Mouse (Mus musculus) left cerebral cortex, adult 2 months (tissue): ENCODE measurements around the gene Srrm3. TPM values are rescaled to one million over a fixed set of nuclear protein-coding genes. Genes with fewer than 3 reads are reported as not detected.

Experiments used
- DNase-seq, 2 experiments: peaks; one replicate each; pipeline ENCODE4 v3.0.0; 2021 to 2022; ENCODE audit warnings: low spot score in 2 of 2, mixed read lengths in 1 of 2; ENCODE audit errors: extremely low spot score in 1 of 2
- H3K27ac ChIP-seq: fragments of 200-600 bp; 2 replicates; pipeline ENCODE4 v1.8.1; 2022
- H3K4me3 ChIP-seq: fragments of 200-600 bp; 2 replicates; pipeline ENCODE4 v1.8.1; 2022
- CTCF ChIP-seq: fragments of 200-600 bp; IDR thresholded peaks from 2 replicates; pipeline ENCODE4 v1.8.1; 2022; ENCODE audit warnings: antibody characterized with exemption, mild to moderate bottlenecking, moderate library complexity
- intact Hi-C: fragments of 180-260 bp; cut with DNase I; formaldehyde crosslinking; loops from one replicate; pipeline ENCODE4 v1.15.1; 2025
- total RNA-seq, 2 experiments: library from RNA; stranded (reverse); gene quantifications; 2 replicates each; pipeline ENCODE4 v1.2.3; 2021

Gene Srrm3
- total RNA-seq, 2 experiments from 2014 or later: 97.9 to 109 TPM

DNA sequence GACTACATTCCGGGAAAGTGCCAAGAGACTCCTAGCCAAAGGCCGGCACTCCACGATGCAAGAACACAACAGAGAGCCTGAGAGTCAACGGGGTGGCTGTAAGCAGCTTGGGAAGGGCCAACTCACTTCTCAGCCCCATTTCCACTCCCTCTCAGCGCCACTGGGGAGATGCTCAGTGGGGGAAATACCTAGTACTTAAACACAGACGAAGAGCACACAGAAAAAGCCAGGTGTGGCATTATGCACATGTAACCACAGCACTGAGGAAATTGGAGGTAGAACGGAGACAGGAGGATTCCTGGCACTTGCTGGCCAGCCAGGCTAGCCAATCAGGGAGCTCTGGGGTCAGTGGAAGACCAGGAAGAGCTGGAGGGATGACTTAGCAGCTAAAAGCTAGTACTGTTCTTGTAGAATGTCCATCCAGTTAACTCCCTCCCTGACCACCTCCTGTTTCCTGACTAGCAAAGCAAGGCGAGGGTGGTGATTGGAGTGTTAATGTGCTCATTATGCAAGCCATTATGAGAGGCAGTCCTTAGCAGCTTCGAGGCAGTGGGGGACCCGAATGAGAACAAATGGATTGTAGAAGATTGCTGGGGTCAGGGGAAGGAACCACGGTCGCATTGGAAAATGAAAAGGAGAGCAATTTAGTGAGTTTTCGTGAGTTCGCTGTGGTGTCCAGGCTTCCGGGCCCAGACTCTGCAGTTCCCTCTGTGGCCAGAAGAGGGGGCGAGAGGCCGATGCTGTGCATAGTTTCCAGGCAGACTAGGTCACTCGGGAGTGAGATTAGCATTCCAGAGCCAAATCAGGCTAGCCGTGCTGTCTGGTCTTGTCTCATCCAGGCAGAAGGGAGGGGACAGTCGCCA is 12.5 kb upstream of the Srrm3 start:
- Histone ChIP-seq H3K4me3 (peak overlapping the region; percentile 24), H3K27ac (peak overlapping the region; percentile 75)
- peak; percentile 85 to 94 for DNase-seq
- intact Hi-C loops: loop anchor here (1.0 kb wide), 1 partner anchor 61 kb away; no protein-coding TSS in a partner anchor
- TF ChIP-seq CTCF: peak; percentile 100

DNA sequence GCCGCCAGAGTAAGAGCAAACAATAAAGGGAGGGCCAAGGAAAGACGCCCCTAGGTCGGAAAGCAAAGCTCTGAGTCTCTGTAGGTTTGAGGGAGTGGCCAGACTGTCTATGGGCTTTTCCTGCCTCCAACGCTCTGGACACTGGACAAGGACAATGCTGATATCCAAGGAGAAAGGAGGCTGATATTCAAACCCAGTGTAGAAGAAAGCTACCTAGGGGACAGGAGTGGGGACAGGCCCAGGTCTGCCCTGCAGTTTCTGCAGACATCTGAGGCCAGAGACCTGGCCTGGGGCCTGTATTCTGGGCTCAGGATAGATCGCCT is 11.9 kb upstream of the Srrm3 start:
- TF ChIP-seq CTCF: no peak
- H3K27ac ChIP-seq: peak overlapping the region; percentile 75
- no peak for DNase-seq
- H3K4me3 ChIP-seq: no peak overlapping the region; the same call in 1 of the 2 replicates
- intact Hi-C loops: loop anchor here (1.0 kb wide), 1 partner anchor 60 kb away; no protein-coding TSS in a partner anchor

DNA sequence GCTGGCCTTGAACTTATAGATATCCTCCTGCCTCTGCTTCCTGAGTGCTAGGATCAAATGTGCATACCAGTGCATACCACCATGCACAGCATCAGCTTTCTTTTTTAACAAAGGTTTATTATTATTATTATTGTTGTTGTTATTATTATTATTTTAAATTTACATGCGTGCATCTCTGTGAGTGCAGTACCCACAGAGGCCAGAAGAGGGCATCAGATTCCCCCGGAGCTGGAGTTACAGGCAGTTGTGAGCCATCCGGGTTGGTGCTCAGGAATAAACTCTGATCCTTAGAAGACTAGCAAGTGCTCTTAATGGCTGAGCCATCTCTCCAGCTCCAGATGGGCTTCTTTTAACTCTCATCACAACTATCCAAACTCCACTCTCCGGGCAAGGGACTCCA is 6.9 kb upstream of the Srrm3 start:
- Histone ChIP-seq H3K27ac (no peak overlapping the region), H3K4me3 (no peak overlapping the region)
- intact Hi-C loops: no loop called here
- no peak for DNase-seq
- peak; percentile 66 for TF ChIP-seq CTCF

DNA sequence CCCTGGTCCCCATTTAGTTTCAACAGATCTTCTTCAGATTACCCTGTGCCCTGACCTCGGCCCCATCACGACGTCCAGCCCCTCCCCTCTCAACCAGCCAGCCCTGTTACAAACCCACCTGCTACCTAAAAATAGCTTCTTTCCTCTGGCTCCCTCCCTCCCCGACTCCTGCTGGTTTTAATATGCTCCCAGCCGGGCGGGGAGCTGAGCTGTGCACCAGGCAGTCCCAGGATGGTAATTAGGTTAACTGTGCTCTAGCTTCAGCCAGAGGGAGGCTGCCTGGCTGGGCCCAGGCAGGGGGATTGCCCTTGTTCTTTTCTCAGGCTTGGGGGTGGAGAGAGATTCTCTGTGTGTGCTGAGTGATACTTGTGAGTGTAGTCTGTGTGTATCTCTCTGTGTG is 5.8 kb upstream of the Srrm3 start:
- H3K27ac ChIP-seq: no peak overlapping the region

DNA sequence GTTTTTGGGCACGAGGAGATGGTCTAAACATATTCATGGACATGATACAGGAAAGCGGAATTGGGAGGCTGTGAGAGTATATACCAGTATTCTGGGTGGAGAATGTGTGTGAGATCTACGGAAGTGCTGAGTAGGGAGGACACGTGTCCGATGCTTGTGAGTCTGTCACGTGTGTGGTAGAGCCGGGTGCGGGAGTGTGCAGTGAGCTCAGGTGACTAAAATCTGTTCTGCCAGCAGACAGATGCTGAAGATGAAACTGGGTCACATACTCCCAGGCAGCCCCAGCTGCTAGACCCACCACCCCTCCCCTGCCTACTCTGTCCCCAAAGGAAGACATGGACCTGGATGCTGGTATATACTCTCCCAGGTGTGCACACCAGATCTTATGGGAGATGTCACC is 4.0 kb upstream of the Srrm3 start:
- no peak overlapping the region for H3K4me3 ChIP-seq
- no peak for TF ChIP-seq CTCF
- H3K27ac ChIP-seq: no peak overlapping the region
- no peak for DNase-seq
- intact Hi-C loops: no loop called here

More for the DNA sequence above, 5.8 kb upstream of the Srrm3 start:
- no peak overlapping the region for H3K4me3 ChIP-seq
- TF ChIP-seq CTCF: no peak
- no peak for DNase-seq
- intact Hi-C loops: no loop called here

DNA sequence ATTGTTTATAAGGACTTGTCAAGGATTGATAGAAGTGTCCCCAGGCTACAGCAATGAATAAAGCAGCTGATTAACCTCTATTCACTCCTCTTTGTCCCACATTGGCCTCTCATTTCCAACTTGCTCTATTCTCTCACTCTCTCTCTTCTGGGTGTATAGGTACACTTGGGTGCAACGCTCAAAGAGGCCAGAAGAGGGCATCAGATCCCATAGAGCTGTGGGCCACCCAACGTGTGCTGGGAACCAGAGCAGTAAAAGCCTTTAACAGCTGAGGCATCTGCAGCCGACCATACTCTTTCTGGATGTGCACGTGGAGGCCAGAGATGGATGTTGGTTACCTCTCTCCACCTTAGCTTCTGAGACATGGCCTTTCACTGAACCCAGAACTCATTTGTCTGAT is 3.6 kb upstream of the Srrm3 start:
- DNase-seq: no peak
- intact Hi-C loops: no loop called here
- TF ChIP-seq CTCF: peak; percentile 28
- Histone ChIP-seq H3K4me3 (no peak overlapping the region), H3K27ac (no peak overlapping the region)

DNA sequence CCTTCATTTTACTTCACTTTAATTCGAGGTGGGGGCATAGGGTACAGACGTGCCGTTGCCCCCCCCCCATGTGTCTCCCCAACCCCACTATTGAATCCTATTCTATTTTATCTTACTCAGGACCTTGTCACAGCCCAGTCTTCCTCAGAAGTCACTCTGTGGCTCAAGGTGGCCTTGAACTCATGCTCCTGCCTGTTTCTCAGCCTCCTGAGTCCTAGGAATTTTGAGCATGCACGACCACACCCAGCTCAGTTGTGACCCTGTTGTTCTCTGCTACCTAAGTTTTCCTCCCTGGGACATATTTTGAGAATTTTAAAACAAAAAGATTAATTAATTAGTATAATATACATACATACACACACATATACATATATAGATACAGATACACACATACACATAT is 3.0 kb upstream of the Srrm3 start:
- no peak overlapping the region for H3K27ac ChIP-seq
- DNase-seq: no peak
- intact Hi-C loops: no loop called here
- no peak for TF ChIP-seq CTCF
- no peak overlapping the region for H3K4me3 ChIP-seq

DNA sequence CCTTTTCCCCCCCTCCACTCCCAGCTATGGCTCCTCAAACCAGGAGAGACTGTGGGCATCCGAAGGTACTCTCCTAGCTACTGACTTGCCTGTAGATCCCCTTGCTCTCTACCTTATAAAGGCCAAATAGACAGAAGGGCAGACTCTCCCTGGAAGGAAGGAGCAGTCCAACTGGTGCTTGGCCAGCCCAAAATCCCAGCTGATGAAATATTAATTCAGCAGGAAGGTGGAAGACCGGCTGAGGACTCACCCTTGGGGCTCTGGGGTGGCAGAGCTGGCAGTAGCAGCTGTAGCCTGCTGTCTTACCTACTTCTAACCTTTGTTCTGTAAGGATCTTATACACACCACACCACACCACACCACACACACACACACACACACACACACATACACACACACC is 2.0 kb upstream of the Srrm3 start:
- TF ChIP-seq CTCF: no peak
- Histone ChIP-seq H3K4me3 (no peak overlapping the region), H3K27ac (no peak overlapping the region)
- intact Hi-C loops: no loop called here
- DNase-seq: no peak

DNA sequence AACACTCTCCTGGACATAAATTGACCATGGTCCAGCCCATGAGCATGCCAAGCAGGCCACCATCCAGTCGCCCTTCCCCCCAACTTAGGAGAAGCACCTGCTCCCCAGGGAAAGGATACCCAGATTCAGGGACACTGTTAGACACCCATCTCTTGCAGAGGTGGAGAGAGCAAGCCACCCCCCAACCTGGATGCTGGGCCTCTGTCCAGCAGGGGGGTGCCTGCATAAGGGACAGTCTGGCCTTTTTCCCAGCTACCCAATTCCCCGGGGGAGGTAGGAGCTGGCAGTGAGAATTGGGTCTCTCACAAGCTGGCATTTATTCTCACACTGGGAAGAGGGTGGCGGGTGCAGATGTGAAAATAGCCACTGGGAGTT is 560 bp downstream of the Srrm3 start:
- intact Hi-C loops: no loop called here

DNA sequence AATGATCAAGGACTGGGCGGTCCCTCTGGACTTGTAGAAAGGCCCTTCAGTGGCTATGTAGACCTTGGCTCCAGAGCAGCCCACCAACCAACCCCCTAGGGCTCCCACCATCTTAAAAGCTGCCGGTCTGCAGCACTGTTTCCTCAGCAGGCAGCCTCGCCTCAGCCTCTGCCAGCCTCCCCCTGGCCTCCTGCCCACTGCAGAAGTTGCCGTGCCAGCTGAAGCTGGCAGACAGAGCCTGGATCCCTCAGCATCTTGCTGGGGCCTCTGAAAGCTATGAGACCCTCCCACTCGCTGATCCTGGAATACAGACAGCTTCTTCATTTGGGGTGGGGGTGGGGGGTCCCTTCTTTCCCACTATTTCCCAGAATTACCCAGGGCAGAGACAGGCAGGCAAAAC is 6.3 kb downstream of the Srrm3 start:
- no peak for TF ChIP-seq CTCF
- intact Hi-C loops: no loop called here
- no peak overlapping the region for H3K27ac ChIP-seq

More for the DNA sequence above, 560 bp downstream of the Srrm3 start:
- peak; percentile 2; the same call in 1 of the 2 replicates for TF ChIP-seq CTCF
- Histone ChIP-seq H3K27ac (peak overlapping the region; percentile 94), H3K4me3 (peak overlapping the region; percentile 70)
- peak in 1 of 2 experiments; percentile 59 for DNase-seq

DNA sequence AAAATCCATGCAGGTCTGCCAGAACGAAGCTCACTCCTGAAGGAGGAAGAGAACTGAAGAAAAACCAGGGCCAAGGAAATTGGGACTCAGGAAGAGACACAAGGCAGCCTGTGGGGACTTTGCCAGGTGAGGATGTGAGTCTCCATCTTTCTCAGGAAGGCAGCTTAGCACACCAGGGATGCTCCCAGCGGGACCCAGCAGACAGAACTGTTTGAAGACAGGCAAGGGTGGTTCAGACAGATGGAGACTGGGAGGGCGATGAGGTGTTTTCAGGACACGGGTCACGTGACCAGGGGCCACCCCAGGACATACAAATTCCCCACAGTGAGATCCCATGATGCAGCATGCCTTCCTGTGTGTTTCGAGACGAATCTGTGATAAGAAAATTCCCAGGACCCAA is 11.8 kb downstream of the Srrm3 start:
- Histone ChIP-seq H3K4me3 (no peak overlapping the region), H3K27ac (no peak overlapping the region; the same call in 1 of the 2 replicates)
- no peak for TF ChIP-seq CTCF
- intact Hi-C loops: no loop called here
- DNase-seq: no peak

More for the DNA sequence above, 6.3 kb downstream of the Srrm3 start:
- peak; percentile 58 to 70 for DNase-seq
- no peak overlapping the region for H3K4me3 ChIP-seq

DNA sequence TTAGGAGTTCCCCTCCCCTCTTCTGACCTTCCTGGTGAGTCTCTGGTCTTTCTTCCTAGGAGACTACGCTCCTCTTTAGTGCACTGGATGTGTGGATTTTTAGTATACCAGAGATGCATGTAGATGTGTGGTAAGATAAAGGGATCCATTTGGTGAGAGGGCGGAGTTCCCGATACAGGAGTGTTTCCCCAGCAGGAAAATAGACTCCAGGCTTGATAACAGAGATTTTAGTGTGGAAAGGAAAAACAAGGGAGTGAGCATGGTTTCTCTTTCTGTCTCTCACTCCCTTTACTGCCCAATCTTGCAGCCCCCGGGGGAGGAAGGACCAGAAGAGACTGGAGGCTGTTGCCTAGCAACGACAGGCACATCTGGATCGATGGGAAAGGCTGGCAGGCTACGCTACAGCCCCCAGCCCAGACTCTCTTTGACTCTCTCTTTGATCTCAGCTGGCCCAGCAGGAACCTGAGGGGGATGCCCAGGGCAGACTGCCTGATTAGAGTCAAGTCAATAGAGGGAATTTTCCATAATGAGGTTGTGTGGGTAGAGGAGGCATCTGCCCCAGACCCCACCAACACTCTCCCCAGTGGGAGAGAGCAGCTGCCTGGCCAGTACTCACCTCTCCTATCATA is 15.7 kb downstream of the Srrm3 start:
- H3K4me3 ChIP-seq: no peak overlapping the region
- no peak for TF ChIP-seq CTCF
- intact Hi-C loops: no loop called here
- H3K27ac ChIP-seq: peak overlapping the region; percentile 61
- DNase-seq: no peak
